Mouse (Mus musculus) liver, postnatal 0 days (tissue): ENCODE data around the gene Rbfox3. TPM values are rescaled to one million over a fixed set of nuclear protein-coding genes. Genes with fewer than 3 reads are reported as not detected.
A peak's percentile ranks its signal among the peaks of the same experiment; 100 is the strongest.

Experiments
- ATAC-seq: fragments of 200-750 bp; cut with Nextera tagmentation; 2 replicates; pipeline ENCODE4 v1.8.0; 2017; ENCODE audit warnings: mild to moderate bottlenecking, moderate library complexity
- DNase-seq: peaks from one replicate; pipeline ENCODE4 v3.0.0-alpha.2; 2016
- H3K27ac ChIP-seq: fragments of 300-500 bp; sonication (generic); 2 replicates; pipeline ENCODE4 v1.5.1; 2014; ENCODE audit warnings: antibody characterized with exemption, moderate library complexity, mild to moderate bottlenecking, low read depth
- H3K27me3 ChIP-seq: fragments of 300-500 bp; sonication (generic); 2 replicates; pipeline ENCODE4 v1.6.1; 2014; ENCODE audit warnings: low read length, control low read depth, mixed read lengths; ENCODE audit not compliant: insufficient read depth
- H3K36me3 ChIP-seq: fragments of 300-500 bp; sonication (generic); replicated peaks from 2 replicates; pipeline ENCODE4 v1.6.1; 2014; ENCODE audit warnings: mild to moderate bottlenecking, control low read depth, low read length, moderate library complexity, mixed read lengths; ENCODE audit not compliant: insufficient read depth
- H3K4me1 ChIP-seq: fragments of 300-500 bp; sonication (generic); 2 replicates; pipeline ENCODE4 v1.6.1; 2014; ENCODE audit warnings: antibody characterized with exemption, mild to moderate bottlenecking, control low read depth; ENCODE audit not compliant: insufficient read depth
- H3K4me2 ChIP-seq: fragments of 300-500 bp; sonication (generic); 2 replicates; pipeline ENCODE4 v1.6.1; 2014; ENCODE audit warnings: low read depth, mild to moderate bottlenecking, low read length, moderate library complexity, mixed read lengths
- H3K4me3 ChIP-seq: fragments of 300-500 bp; sonication (generic); 2 replicates; pipeline ENCODE4 v1.5.1; 2014; ENCODE audit warnings: low read depth, low read length
- H3K9ac ChIP-seq: fragments of 300-500 bp; sonication (generic); replicated peaks from 2 replicates; pipeline ENCODE4 v1.6.1; 2014; ENCODE audit warnings: mild to moderate bottlenecking, moderate library complexity
- H3K9me3 ChIP-seq: fragments of 300-500 bp; sonication (generic); 2 replicates; pipeline ENCODE4 v1.6.1; 2016; ENCODE audit warnings: mild to moderate bottlenecking, control low read depth, low read length, mixed read lengths
- CTCF ChIP-seq: sonication (generic); IDR thresholded peaks from 2 replicates; pipeline ENCODE4 v1.5.1; 2016; ENCODE audit warnings: antibody characterized with exemption, low read depth
- EP300 ChIP-seq: IDR thresholded peaks from 2 replicates; pipeline ENCODE4 v1.6.1; 2016; ENCODE audit warnings: antibody characterized with exemption, low read depth, mild to moderate bottlenecking
- WGBS: fragments of 180-500 bp; shearing (Covaris S2); extraction: QIAGEN DNeasy Blood & Tissue Kit; methylation state at CpG from one replicate; pipeline ENCODE4 v1.1.7; 2014; ENCODE audit not compliant: insufficient replicate concordance; 5-methylcytosine and 5-hydroxymethylcytosine counted together
- polyA plus RNA-seq: library from polyadenylated mRNA; unstranded; fragments of >200 nt; fragmentation: Nextera tagmentation; extraction: Ambion mirVana; gene quantifications from 2 replicates; pipeline ENCODE4 v1.2.1, GENCODE M21; 2015

The Rbfox3 gene
- polyA plus RNA-seq, 1 experiment from 2014 or later: 0.73 TPM

DNA sequence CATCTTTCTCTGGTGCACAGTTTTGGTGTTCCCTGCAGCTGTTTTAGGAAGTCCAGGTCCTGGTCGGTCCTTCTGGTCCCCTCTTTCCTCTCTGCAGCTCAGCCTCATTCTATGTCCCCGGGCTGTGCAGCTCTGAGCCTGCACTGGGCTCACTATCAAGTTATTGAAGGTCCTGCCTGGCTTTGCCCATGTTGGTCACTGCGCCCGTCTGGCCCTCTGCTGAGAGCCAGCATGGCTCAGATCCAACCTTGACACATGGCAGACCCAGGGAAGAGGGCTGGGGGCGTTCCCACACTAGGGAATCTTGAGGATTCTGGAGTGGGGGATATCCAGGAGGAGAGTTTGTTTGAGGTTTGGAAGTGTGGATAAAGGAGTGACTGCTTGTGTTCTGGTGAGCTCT lies 312.7 kb downstream of the Rbfox3 start:
- DNase-seq (no peak), ATAC-seq (no peak)
- Histone ChIP-seq H3K4me1 (no peaks in the 10 kb centered on the region), H3K9me3 (no peaks in the 10 kb centered on the region), H3K4me3 (no peak overlapping the region), H3K4me2 (no peak overlapping the region), H3K27ac (no peak overlapping the region), H3K9ac (no peak overlapping the region), H3K36me3 (no peaks in the 10 kb centered on the region), H3K27me3 (no peaks in the 10 kb centered on the region)
- 51% methylated on average over 5 of the region's 5 CpGs for WGBS
- TF ChIP-seq EP300: no peak
- no peak for TF ChIP-seq CTCF

DNA sequence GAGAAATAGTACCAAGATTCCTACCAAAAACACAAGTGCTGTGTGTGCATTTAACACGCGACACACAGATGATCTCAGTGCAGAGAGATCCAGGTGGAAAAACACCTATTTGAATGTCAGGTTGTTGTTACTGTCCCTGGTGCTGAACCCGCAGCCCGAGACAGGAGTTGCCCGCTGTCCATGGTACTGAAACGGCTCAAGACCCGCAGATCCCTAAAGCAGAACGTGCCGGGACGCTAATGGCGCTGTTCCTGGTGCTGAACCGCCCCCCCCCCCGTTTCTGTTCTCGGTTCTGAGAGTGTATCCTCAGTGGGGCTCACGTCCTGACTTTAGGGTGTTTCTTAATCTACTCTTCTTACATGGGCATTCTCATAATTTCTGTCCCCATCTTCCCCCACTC lies 326.6 kb downstream of the Rbfox3 start:
- H3K27me3 ChIP-seq: no peaks in the 10 kb centered on the region
- no peak overlapping the region for H3K4me2 ChIP-seq
- peak; percentile 86 for DNase-seq
- no peak overlapping the region for H3K27ac ChIP-seq
- H3K9ac ChIP-seq: no peak overlapping the region
- no peak for ATAC-seq
- H3K9me3 ChIP-seq: no peaks in the 10 kb centered on the region
- WGBS: 5% methylated on average over 15 of the region's 15 CpGs
- no peaks in the 10 kb centered on the region for H3K4me1 ChIP-seq
- no peaks in the 10 kb centered on the region for H3K36me3 ChIP-seq
- TF ChIP-seq CTCF (no peak), EP300 (no peak)
- no peak overlapping the region for H3K4me3 ChIP-seq

DNA sequence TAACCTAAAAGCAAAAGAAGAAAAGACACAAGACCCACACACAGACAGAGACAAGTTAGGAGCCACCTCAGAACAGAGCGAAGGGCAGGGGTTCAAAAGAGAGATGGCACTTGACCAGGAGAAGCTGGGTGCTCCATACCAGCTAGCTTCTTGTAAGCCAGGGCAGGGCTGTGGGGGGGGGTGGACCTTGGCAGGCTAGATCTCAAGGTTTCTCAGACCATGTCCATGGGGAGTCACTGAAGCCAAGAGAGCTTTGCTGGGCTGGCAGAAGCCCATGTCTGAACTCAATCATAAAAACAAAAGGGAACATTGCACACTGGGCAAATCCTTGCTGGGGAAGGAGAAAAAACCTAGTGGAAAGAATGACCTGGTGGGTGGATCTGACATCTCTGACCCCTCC lies 327.4 kb downstream of the Rbfox3 start:
- Histone ChIP-seq H3K27ac (no peak overlapping the region), H3K9me3 (no peaks in the 10 kb centered on the region), H3K4me2 (no peak overlapping the region), H3K4me3 (no peak overlapping the region), H3K9ac (no peak overlapping the region), H3K4me1 (no peaks in the 10 kb centered on the region), H3K36me3 (no peaks in the 10 kb centered on the region), H3K27me3 (no peaks in the 10 kb centered on the region)
- DNase-seq (no peak), ATAC-seq (no peak)
- WGBS: 86% methylated on average over 1 of the region's 1 CpGs
- TF ChIP-seq CTCF: no peak
- no peak for TF ChIP-seq EP300

DNA sequence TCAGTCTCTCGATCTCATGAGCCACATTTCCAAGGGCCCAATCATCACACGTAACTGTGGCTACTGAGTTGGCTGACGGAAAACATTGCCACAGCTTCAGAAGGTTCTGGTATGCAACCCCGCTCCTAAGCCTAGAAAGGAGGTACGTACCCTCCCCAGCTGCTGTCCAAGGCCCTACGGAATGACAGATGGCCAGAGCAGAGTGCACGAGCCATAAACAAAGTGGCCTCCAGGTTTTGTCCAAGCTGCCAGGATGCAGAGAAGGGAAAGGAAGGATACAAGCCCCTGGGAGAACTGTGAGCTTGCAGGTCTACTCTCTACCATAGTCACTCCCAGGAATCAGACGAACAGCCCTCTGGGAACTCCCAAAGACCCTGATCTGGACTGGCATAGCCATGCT lies 327.8 kb downstream of the Rbfox3 start:
- WGBS: 73% methylated on average over 8 of the region's 8 CpGs
- H3K9me3 ChIP-seq: no peaks in the 10 kb centered on the region
- DNase-seq: no peak
- no peaks in the 10 kb centered on the region for H3K27me3 ChIP-seq
- no peak overlapping the region for H3K4me3 ChIP-seq
- ATAC-seq: no peak
- no peaks in the 10 kb centered on the region for H3K36me3 ChIP-seq
- no peak for TF ChIP-seq EP300
- no peak for TF ChIP-seq CTCF
- H3K4me2 ChIP-seq: no peak overlapping the region
- no peak overlapping the region for H3K27ac ChIP-seq
- H3K4me1 ChIP-seq: no peaks in the 10 kb centered on the region
- H3K9ac ChIP-seq: no peak overlapping the region

DNA sequence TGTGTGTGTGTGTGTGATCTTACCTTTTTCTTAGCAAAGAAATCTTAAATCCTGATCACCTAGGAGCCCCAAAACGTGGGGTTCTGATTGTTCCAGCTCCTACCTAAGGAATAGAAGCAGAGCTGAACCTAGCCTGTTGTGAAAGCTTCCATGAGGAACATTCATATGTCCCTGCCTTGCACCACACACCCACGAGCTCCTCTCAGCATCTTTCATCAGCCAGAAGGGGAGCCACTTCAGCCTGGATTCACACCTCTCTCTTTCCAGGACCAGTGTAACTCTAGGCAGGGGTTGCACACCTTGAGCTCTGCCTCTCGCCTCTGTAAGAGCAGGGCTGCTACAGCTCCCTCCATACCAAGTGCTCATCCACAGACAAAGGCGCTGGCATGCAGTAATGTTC lies 330.4 kb downstream of the Rbfox3 start:
- 30% methylated on average over 4 of the region's 4 CpGs for WGBS
- Histone ChIP-seq H3K4me2 (no peak overlapping the region), H3K4me3 (no peak overlapping the region), H3K27ac (no peak overlapping the region), H3K9ac (no peak overlapping the region), H3K9me3 (no peaks in the 10 kb centered on the region), H3K36me3 (no peaks in the 10 kb centered on the region), H3K4me1 (no peaks in the 10 kb centered on the region), H3K27me3 (peaks cover 2% of the 10 kb centered on the region; the same call in 1 of the 2 replicates)
- DNase-seq (no peak), ATAC-seq (no peak)
- TF ChIP-seq EP300 (no peak), CTCF (no peak)

DNA sequence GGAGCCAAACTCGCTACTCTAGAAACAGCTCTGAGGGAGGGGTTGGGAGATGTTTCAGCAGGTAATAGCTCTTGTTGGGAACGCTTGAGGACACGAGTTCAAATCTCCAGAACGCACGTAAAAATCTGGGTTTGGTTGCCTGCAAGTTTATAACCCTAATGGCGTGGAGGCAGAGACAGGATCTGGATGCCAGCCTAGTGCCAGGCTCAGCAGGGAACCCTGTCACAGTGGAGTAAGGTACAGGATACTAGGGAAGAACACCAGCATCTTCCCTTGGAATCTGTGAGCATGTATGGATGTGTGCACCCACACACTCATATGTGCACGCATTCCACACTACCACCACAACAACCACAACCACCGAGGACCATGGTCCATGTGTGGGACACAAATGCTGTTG lies 331.8 kb downstream of the Rbfox3 start:
- no peak overlapping the region for H3K4me2 ChIP-seq
- peaks cover 2% of the 10 kb centered on the region; the same call in 1 of the 2 replicates for H3K27me3 ChIP-seq
- no peak for TF ChIP-seq CTCF
- no peak for TF ChIP-seq EP300
- H3K9ac ChIP-seq: no peak overlapping the region
- no peaks in the 10 kb centered on the region for H3K9me3 ChIP-seq
- DNase-seq (no peak), ATAC-seq (no peak)
- H3K36me3 ChIP-seq: no peaks in the 10 kb centered on the region
- no peak overlapping the region for H3K4me3 ChIP-seq
- 77% methylated on average over 8 of the region's 8 CpGs for WGBS
- H3K4me1 ChIP-seq: no peaks in the 10 kb centered on the region
- H3K27ac ChIP-seq: no peak overlapping the region

DNA sequence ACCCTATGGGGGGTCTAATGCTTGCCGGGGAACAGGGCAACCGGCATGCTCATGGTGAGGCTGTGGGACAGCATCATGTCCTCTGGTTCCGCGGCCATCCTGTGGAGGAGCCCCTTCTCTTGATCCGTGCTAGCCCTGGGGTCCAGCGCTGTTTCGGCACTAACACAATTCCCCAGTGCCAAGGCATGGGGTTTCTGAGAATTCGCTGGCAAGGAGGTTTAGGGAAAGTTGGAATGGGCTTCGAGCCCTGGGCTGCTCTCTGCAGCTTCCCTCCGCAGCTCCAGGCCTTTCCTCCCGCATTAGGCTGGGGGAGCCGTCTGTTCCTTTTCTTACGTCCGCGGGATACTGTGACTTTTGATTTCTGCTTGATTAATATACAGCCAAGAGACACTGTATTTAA lies 334.1 kb downstream of the Rbfox3 start:
- Histone ChIP-seq H3K4me3 (no peak overlapping the region), H3K4me2 (no peak overlapping the region), H3K36me3 (no peaks in the 10 kb centered on the region), H3K27me3 (peaks cover 8% of the 10 kb centered on the region), H3K9me3 (no peaks in the 10 kb centered on the region), H3K9ac (no peak overlapping the region), H3K27ac (no peak overlapping the region), H3K4me1 (no peaks in the 10 kb centered on the region)
- ATAC-seq: no peak
- no peak for DNase-seq
- 66% methylated on average over 15 of the region's 15 CpGs for WGBS
- TF ChIP-seq CTCF: no peak
- TF ChIP-seq EP300: no peak
